Mouse (Mus musculus) lung, postnatal 0 days (tissue): ENCODE data around the gene Neurod2. TPM values are rescaled to one million over a fixed set of nuclear protein-coding genes. Genes with fewer than 3 reads are reported as not detected.

Experiments
- ATAC-seq: fragments of 200-750 bp; cut with Nextera tagmentation; 2 replicates; pipeline ENCODE4 v1.8.0; 2017; ENCODE audit warnings: moderate library complexity
- DNase-seq: peaks from one replicate; pipeline ENCODE4 v3.0.0-alpha.2; 2016; ENCODE audit warnings: low spot score
- H3K27ac ChIP-seq: fragments of 300-500 bp; sonication (generic); 2 replicates; pipeline ENCODE4 v1.5.1; 2014; ENCODE audit warnings: antibody characterized with exemption, mild to moderate bottlenecking, low read length, mixed read lengths
- H3K27me3 ChIP-seq: fragments of 300-500 bp; sonication (generic); replicated peaks from 2 replicates; pipeline ENCODE4 v1.6.1; 2014; ENCODE audit warnings: low read length, mixed read lengths; ENCODE audit not compliant: insufficient read depth
- H3K36me3 ChIP-seq: fragments of 300-500 bp; sonication (generic); 2 replicates; pipeline ENCODE4 v1.6.1; 2014; ENCODE audit warnings: low read length, mixed read lengths; ENCODE audit not compliant: insufficient read depth
- H3K4me1 ChIP-seq: fragments of 300-500 bp; sonication (generic); 2 replicates; pipeline ENCODE4 v1.6.1; 2014; ENCODE audit warnings: antibody characterized with exemption, low read depth, low read length, mixed read lengths; ENCODE audit not compliant: insufficient read depth
- H3K4me2 ChIP-seq: fragments of 300-500 bp; sonication (generic); replicated peaks from 2 replicates; pipeline ENCODE4 v1.6.1; 2014; ENCODE audit warnings: low read depth, mild to moderate bottlenecking, low read length, moderate library complexity, mixed read lengths
- H3K4me3 ChIP-seq: fragments of 300-500 bp; sonication (generic); 2 replicates; pipeline ENCODE4 v1.5.1; 2014; ENCODE audit warnings: low read depth, low read length
- H3K9ac ChIP-seq: fragments of 300-500 bp; sonication (generic); replicated peaks from 2 replicates; pipeline ENCODE4 v1.6.1; 2014; ENCODE audit warnings: low read depth, mild to moderate bottlenecking
- H3K9me3 ChIP-seq: fragments of 300-500 bp; sonication (generic); 2 replicates; pipeline ENCODE4 v1.6.1; 2016; ENCODE audit warnings: low read length, mixed read lengths
- CTCF ChIP-seq: IDR thresholded peaks from 2 replicates; pipeline ENCODE4 v1.5.1; 2016; ENCODE audit warnings: antibody characterized with exemption, mild to moderate bottlenecking
- EP300 ChIP-seq: IDR thresholded peaks from 2 replicates; pipeline ENCODE4 v1.6.1; 2016; ENCODE audit warnings: antibody characterized with exemption, mild to moderate bottlenecking, control low read depth
- WGBS: fragments of 180-500 bp; shearing (Covaris S2); extraction: QIAGEN DNeasy Blood & Tissue Kit; methylation state at CpG from one replicate; pipeline ENCODE4 v1.1.7; 2014; 5-methylcytosine and 5-hydroxymethylcytosine counted together
- polyA plus RNA-seq: library from polyadenylated mRNA; unstranded; fragments of >200 nt; fragmentation: Nextera tagmentation; extraction: Ambion mirVana; gene quantifications from 2 replicates; pipeline ENCODE4 v1.2.1, GENCODE M21; 2015

The Neurod2 gene
- polyA plus RNA-seq, 1 experiment from 2014 or later: not detected

GRCm38 (mm10) chr11:98295013-98295585 lies 34.3 kb downstream of the Neurod2 start:
- ATAC-seq: no peak
- WGBS: 9% methylated on average over 9 of the region's 9 CpGs
- Histone ChIP-seq H3K9ac (0 out of 2 replicates have a peak overlapping the region, but pooled peaks have one; percentile 29), H3K27me3 (0 out of 2 replicates have a peak, but pooled peaks cover 4% of the 10 kb centered on the region), H3K27ac (no peak overlapping the region), H3K4me2 (peak overlapping the region; percentile 93), H3K4me1 (0 out of 2 replicates have a peak, but pooled peaks cover 3% of the 10 kb centered on the region), H3K36me3 (no peaks in the 10 kb centered on the region), H3K4me3 (peak overlapping the region; percentile 53), H3K9me3 (no peaks in the 10 kb centered on the region)
- TF ChIP-seq CTCF: no peak
- TF ChIP-seq EP300: no peak
- DNase-seq: no peak

- DNase-seq (peak; percentile 63), ATAC-seq (peak; percentile 81)
- H3K9me3 ChIP-seq: no peaks in the 10 kb centered on the region
- 0 out of 2 replicates have a peak, but pooled peaks cover 3% of the 10 kb centered on the region for H3K4me1 ChIP-seq
- no peaks in the 10 kb centered on the region for H3K36me3 ChIP-seq
- 0 out of 2 replicates have a peak, but pooled peaks cover 4% of the 10 kb centered on the region for H3K27me3 ChIP-seq
- WGBS: 4% methylated on average over 58 of the region's 58 CpGs
- H3K9ac ChIP-seq: 0 out of 2 replicates have a peak overlapping the region, but pooled peaks have one; percentile 29
- no peak overlapping the region for H3K27ac ChIP-seq
- TF ChIP-seq EP300 (no peak), CTCF (no peak)
- H3K4me2 ChIP-seq: peak overlapping the region; percentile 93
- peak overlapping the region; percentile 53 for H3K4me3 ChIP-seq
Measured at GRCm38 (mm10) chr11:98294188-98295012, 35.0 kb downstream of the Neurod2 start.

- Histone ChIP-seq H3K27me3 (no peaks in the 10 kb centered on the region), H3K4me1 (0 out of 2 replicates have a peak, but pooled peaks cover 3% of the 10 kb centered on the region)
Measured at GRCm38 (mm10) chr11:98293070-98293469, 36.4 kb downstream of the Neurod2 start.

GRCm38 (mm10) chr11:98290906-98291305 lies 38.5 kb downstream of the Neurod2 start:
- Histone ChIP-seq H3K4me1 (0 out of 2 replicates have a peak, but pooled peaks cover 3% of the 10 kb centered on the region), H3K36me3 (no peaks in the 10 kb centered on the region), H3K4me3 (no peak overlapping the region), H3K9me3 (no peaks in the 10 kb centered on the region), H3K27me3 (no peaks in the 10 kb centered on the region), H3K27ac (no peak overlapping the region), H3K4me2 (no peak overlapping the region), H3K9ac (no peak overlapping the region)
- DNase-seq (no peak), ATAC-seq (no peak)
- TF ChIP-seq CTCF (no peak), EP300 (no peak)
- WGBS: 42% methylated on average over 2 of the region's 2 CpGs

More at GRCm38 (mm10) chr11:98293070-98293469, 36.4 kb downstream of the Neurod2 start:
- no peaks in the 10 kb centered on the region for H3K9me3 ChIP-seq
- TF ChIP-seq EP300 (no peak), CTCF (no peak)
- H3K36me3 ChIP-seq: no peaks in the 10 kb centered on the region
- no peak for DNase-seq
- H3K27ac ChIP-seq: no peak overlapping the region
- 35% methylated on average over 2 of the region's 2 CpGs for WGBS
- no peak overlapping the region for H3K4me3 ChIP-seq
- no peak overlapping the region for H3K9ac ChIP-seq
- H3K4me2 ChIP-seq: no peak overlapping the region
- no peak for ATAC-seq

GRCm38 (mm10) chr11:98289873-98290272 lies 39.6 kb downstream of the Neurod2 start:
- Histone ChIP-seq H3K9me3 (no peaks in the 10 kb centered on the region), H3K9ac (no peak overlapping the region), H3K36me3 (no peaks in the 10 kb centered on the region), H3K27me3 (no peaks in the 10 kb centered on the region), H3K27ac (no peak overlapping the region), H3K4me3 (no peak overlapping the region), H3K4me2 (no peak overlapping the region), H3K4me1 (0 out of 2 replicates have a peak, but pooled peaks cover 3% of the 10 kb centered on the region)
- 44% methylated on average over 13 of the region's 13 CpGs for WGBS
- DNase-seq: no peak
- ATAC-seq: no peak
- TF ChIP-seq EP300 (no peak), CTCF (no peak)

GRCm38 (mm10) chr11:98287961-98288360 lies 41.5 kb downstream of the Neurod2 start:
- H3K27me3 ChIP-seq: no peaks in the 10 kb centered on the region
- no peak for TF ChIP-seq CTCF
- no peak for TF ChIP-seq EP300
- H3K27ac ChIP-seq: no peak overlapping the region
- H3K36me3 ChIP-seq: no peaks in the 10 kb centered on the region
- WGBS: 38% methylated on average over 7 of the region's 7 CpGs
- no peak overlapping the region for H3K9ac ChIP-seq
- DNase-seq (no peak), ATAC-seq (no peak)
- no peaks in the 10 kb centered on the region for H3K4me1 ChIP-seq
- no peaks in the 10 kb centered on the region for H3K9me3 ChIP-seq
- H3K4me2 ChIP-seq: no peak overlapping the region
- H3K4me3 ChIP-seq: no peak overlapping the region
